Mouse (Mus musculus): Measurements from ENCODE around the gene Rffl. TPM values are rescaled to one million over a fixed set of nuclear protein-coding genes. Genes with fewer than 3 reads are reported as not detected.

Gene Rffl
- 11.1 and 12.7 TPM in 2 replicates for polyA plus RNA-seq (2012; rRNA removed)

- Histone ChIP-seq H3K4me3 (ENCODE audit: insufficient read depth, low read length) (peak within 1 kb of the TSS; percentile 57), H3K4me1 (ENCODE audit: control insufficient read depth, insufficient read depth, low read length) (no peaks in the 10 kb centered on the region), H3K27ac (ENCODE audit: insufficient read depth, low read length) (peak within 1 kb of the TSS; percentile 80)
- TF ChIP-seq CTCF (IDR thresholded peaks at IDR 0.05; ENCODE audit: extremely low read depth, insufficient read depth, low read length) (peak; percentile 61), POLR2A (IDR thresholded peaks at IDR 0.05; ENCODE audit: extremely low read depth, insufficient read depth, low read length) (no peak)
Observed at GRCm38 (mm10) chr11:82871031-82871446, at the start of gene Rffl. Gene Rffl (minus strand): TSS chr11:82871210.

- Histone ChIP-seq H3K4me3 (ENCODE audit: insufficient read depth, low read length) (no peak overlapping the region), H3K4me1 (ENCODE audit: control insufficient read depth, insufficient read depth, low read length) (no peaks in the 10 kb centered on the region), H3K27ac (ENCODE audit: insufficient read depth, low read length) (no peak overlapping the region)
- no peak for TF ChIP-seq CTCF (IDR thresholded peaks at IDR 0.05; ENCODE audit: extremely low read depth, insufficient read depth, low read length)
- TF ChIP-seq POLR2A (IDR thresholded peaks at IDR 0.05; ENCODE audit: extremely low read depth, insufficient read depth, low read length), result no peak
Observed at GRCm38 (mm10) chr11:82920768-82921167, 49.8 kb upstream of the Rffl start.

GRCm38 (mm10) chr11:82914711-82915352 is 43.8 kb upstream of the Rffl start:
- TF ChIP-seq CTCF (IDR thresholded peaks at IDR 0.05; ENCODE audit: extremely low read depth, insufficient read depth, low read length) (peak; percentile 98), POLR2A (IDR thresholded peaks at IDR 0.05; ENCODE audit: extremely low read depth, insufficient read depth, low read length) (no peak)
- H3K4me1 ChIP-seq (ENCODE audit: control insufficient read depth, insufficient read depth, low read length), result no peaks in the 10 kb centered on the region
- no peak overlapping the region for H3K4me3 ChIP-seq (ENCODE audit: insufficient read depth, low read length)
- no peak overlapping the region for H3K27ac ChIP-seq (ENCODE audit: insufficient read depth, low read length)

- Histone ChIP-seq H3K4me1 (ENCODE audit: control insufficient read depth, insufficient read depth, low read length) (peaks cover 4% of the 10 kb centered on the region), H3K27ac (ENCODE audit: insufficient read depth, low read length) (no peak overlapping the region), H3K4me3 (ENCODE audit: insufficient read depth, low read length) (no peak overlapping the region)
- TF ChIP-seq CTCF (IDR thresholded peaks at IDR 0.05; ENCODE audit: extremely low read depth, insufficient read depth, low read length) (no peak), POLR2A (IDR thresholded peaks at IDR 0.05; ENCODE audit: extremely low read depth, insufficient read depth, low read length) (no peak)
Observed at GRCm38 (mm10) chr11:82910679-82911389, 39.8 kb upstream of the Rffl start.

- TF ChIP-seq CTCF (IDR thresholded peaks at IDR 0.05; ENCODE audit: extremely low read depth, insufficient read depth, low read length) (no peak), POLR2A (IDR thresholded peaks at IDR 0.05; ENCODE audit: extremely low read depth, insufficient read depth, low read length) (no peak)
- Histone ChIP-seq H3K27ac (ENCODE audit: insufficient read depth, low read length) (no peak within 1 kb of the TSS), H3K4me1 (ENCODE audit: control insufficient read depth, insufficient read depth, low read length) (peaks cover 4% of the 10 kb centered on the region), H3K4me3 (ENCODE audit: insufficient read depth, low read length) (no peak within 1 kb of the TSS)
Observed at GRCm38 (mm10) chr11:82910250-82910649, 39.2 kb upstream of the Rffl start, which contains the start of gene Unc45b. Gene Unc45b (plus strand): TSS chr11:82910550.

- peak overlapping the region; percentile 82; the same call in 1 of the 2 replicates for H3K4me3 ChIP-seq (ENCODE audit: insufficient read depth, low read length)
- H3K4me1 ChIP-seq (ENCODE audit: control insufficient read depth, insufficient read depth, low read length), result peaks cover 4% of the 10 kb centered on the region
- no peak for TF ChIP-seq CTCF (IDR thresholded peaks at IDR 0.05; ENCODE audit: extremely low read depth, insufficient read depth, low read length)
- TF ChIP-seq POLR2A (IDR thresholded peaks at IDR 0.05; ENCODE audit: extremely low read depth, insufficient read depth, low read length), result no peak
- no peak overlapping the region for H3K27ac ChIP-seq (ENCODE audit: insufficient read depth, low read length)
Observed at GRCm38 (mm10) chr11:82908608-82908989, 37.6 kb upstream of the Rffl start.

- Histone ChIP-seq H3K4me3 (ENCODE audit: insufficient read depth, low read length) (peak within 1 kb of the TSS; percentile 82), H3K27ac (ENCODE audit: insufficient read depth, low read length) (no peak within 1 kb of the TSS), H3K4me1 (ENCODE audit: control insufficient read depth, insufficient read depth, low read length) (peaks cover 4% of the 10 kb centered on the region)
- 0 out of 2 replicates have a peak, but pooled peaks have one; percentile 48 for TF ChIP-seq POLR2A (IDR thresholded peaks at IDR 0.05; ENCODE audit: extremely low read depth, insufficient read depth, low read length)
- peak; percentile 76 for TF ChIP-seq CTCF (IDR thresholded peaks at IDR 0.05; ENCODE audit: extremely low read depth, insufficient read depth, low read length)
Observed at GRCm38 (mm10) chr11:82907651-82908607, 36.9 kb upstream of the Rffl start, which contains the start of gene Nle1. Gene Nle1 (minus strand): TSS chr11:82908411.

- H3K4me3 ChIP-seq (ENCODE audit: insufficient read depth, low read length), result no peak overlapping the region
- TF ChIP-seq CTCF (IDR thresholded peaks at IDR 0.05; ENCODE audit: extremely low read depth, insufficient read depth, low read length), result no peak
- TF ChIP-seq POLR2A (IDR thresholded peaks at IDR 0.05; ENCODE audit: extremely low read depth, insufficient read depth, low read length), result no peak
- H3K4me1 ChIP-seq (ENCODE audit: control insufficient read depth, insufficient read depth, low read length), result peaks cover 4% of the 10 kb centered on the region
- no peak overlapping the region for H3K27ac ChIP-seq (ENCODE audit: insufficient read depth, low read length)
Observed at GRCm38 (mm10) chr11:82905816-82906215, 34.8 kb upstream of the Rffl start.

- Histone ChIP-seq H3K4me3 (ENCODE audit: insufficient read depth, low read length) (no peak overlapping the region), H3K27ac (ENCODE audit: insufficient read depth, low read length) (no peak overlapping the region), H3K4me1 (ENCODE audit: control insufficient read depth, insufficient read depth, low read length) (peaks cover 4% of the 10 kb centered on the region)
- TF ChIP-seq CTCF (IDR thresholded peaks at IDR 0.05; ENCODE audit: extremely low read depth, insufficient read depth, low read length), result no peak
- TF ChIP-seq POLR2A (IDR thresholded peaks at IDR 0.05; ENCODE audit: extremely low read depth, insufficient read depth, low read length), result no peak
Observed at GRCm38 (mm10) chr11:82904952-82905351, 33.9 kb upstream of the Rffl start.
